Mouse (Mus musculus) left cerebral cortex, postnatal 36 days (tissue): ENCODE results near the gene Acly. TPM values are rescaled to one million over a fixed set of nuclear protein-coding genes. Genes with fewer than 3 reads are reported as not detected.

Source experiments
- DNase-seq, 2 experiments: peaks; one replicate each; pipeline ENCODE4 v3.0.0; 2021 to 2022; ENCODE audit warnings: low spot score in 2 of 2, mixed read lengths in 1 of 2
- intact Hi-C: fragments of 180-260 bp; cut with DNase I; formaldehyde crosslinking; loops from one replicate; pipeline ENCODE4 v1.15.1; 2025
- total RNA-seq, 2 experiments: library from RNA; stranded (reverse); gene quantifications; 2 replicates each; pipeline ENCODE4 v1.2.3; 2021

Acly gene
- total RNA-seq, 2 experiments from 2014 or later = 117 to 123 TPM

DNA sequence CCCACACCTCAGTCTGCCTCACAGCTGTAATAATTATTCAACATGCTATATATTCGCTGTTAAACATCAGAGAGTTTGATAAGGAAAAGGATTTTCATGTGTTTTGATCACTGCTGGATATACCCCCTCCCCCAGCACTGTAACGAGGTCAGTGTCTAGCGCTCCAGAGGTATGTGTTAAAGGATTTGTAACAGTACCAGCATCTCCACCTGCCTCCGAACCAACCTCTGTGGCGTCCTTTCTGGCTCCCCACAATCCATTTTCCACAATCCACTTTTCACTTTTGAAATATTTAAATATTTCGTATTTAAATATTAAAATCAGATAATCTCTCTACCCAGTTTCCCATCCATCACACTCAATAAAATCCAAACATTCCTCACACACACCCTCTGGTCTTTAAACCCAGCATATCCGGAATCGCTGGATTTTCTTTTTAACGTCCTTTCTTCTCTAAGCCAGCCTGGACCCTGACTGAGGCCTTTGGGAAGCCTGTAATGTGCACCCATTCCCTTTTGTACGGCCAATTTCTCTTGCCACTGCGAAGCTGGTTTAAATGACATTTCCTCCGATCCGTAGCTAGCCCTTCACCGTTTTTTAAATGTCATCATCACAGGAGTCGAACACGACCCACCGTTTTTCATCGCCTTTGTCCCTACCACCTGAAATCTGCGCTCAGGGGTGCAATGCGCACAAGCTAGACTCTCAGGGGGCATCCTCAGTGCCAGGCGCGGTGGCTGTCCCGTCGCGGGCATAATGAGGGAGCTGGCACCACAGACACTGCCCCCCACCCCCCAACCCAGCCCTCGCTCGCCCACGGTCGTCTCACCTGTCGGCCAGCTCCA, 56.2 kb downstream of the Acly start:
- peak; percentile 12 to 13 for DNase-seq
- intact Hi-C loops = loop anchor here (2.0 to 5.0 kb wide), 3 partner anchors 31 to 114 kb away; partner anchors contain the start of genes Hap1, Klhl10 and Nt5c3b

DNA sequence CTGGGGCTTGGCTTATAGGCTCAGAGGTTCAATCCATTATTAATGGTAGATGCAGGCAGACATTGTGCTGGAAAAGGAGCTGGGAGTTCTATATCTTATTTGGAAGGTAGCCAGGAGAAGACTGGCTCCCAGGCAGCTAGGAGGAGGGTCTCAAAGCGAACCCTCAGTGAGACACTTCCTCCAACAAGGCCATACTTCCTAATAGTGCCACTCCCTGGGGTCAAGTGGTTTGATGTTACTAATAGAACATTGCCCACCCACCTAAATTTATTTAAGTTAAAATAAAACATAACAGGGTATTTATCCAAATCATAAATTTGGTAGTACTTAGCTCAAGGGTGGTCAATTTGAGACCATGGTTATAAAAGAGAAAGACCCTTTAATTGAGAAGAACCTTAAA, 62.0 kb downstream of the Acly start:
- no peak for DNase-seq
- intact Hi-C loops = no loop called here

DNA sequence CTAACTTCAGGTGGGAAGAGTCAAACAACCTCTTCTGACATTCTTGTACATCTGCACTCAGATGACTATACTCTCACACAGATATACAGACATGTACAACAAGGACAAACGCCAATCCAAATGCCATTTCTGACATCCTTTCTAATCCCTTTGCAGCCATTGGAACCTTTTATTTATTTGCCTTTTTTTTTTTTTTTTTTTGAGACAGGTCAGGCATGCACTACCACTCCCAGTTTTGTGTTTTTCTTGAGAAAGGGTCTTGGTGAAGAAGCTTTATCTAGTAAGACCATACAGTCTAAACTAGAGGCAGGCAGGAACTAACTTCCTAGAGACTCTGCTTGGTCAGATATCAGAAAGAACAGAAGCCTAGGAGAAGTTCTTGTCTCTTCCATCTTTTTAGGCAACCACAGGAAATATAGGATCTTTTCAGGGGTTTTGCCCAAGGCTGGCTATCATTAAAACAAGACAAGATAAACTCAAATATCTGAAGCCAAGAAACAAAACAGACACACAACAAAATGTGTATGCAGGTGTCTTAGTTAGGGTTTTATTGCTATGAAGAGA, 62.5 kb downstream of the Acly start:
- intact Hi-C loops = no loop called here
- DNase-seq = no peak

DNA sequence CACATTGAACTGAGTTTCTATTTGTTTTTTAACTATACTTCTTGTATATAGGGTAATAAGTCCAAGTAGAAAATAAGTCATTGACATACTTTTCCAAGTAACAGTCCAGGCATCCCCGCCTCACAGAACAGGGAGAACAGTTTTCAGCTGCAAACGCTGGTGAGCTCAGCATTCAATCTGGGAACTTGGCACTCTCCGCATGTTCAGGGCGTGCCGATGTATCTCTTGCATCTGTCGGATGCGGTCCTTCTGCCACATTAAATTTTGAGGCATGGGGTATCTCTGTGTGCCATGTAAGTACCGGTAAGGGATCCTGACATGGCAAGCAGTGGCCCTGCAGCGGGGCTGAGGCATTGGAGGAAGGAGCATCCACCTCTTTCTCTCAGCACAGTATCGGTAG, 65.1 kb downstream of the Acly start:
- DNase-seq = peak; percentile 19 to 22
- intact Hi-C loops = no loop called here

DNA sequence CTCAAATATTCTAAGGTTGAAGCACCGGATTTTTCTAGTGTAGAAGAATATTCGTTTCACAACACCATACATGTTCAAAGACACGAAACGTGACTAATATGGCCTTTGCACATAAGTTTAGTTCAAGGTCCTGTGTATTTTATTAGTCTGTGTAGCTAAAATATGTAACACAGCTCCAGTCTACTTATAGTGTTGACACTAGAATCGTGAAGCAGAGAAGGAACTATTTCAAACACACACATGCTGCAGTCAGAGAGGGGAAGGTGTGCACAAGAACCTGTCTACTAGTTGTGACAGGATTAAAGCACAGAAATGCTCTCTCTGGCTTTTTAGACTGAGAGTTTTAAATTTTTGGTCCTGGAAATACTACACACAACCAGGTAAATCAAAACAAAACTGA, 70.1 kb downstream of the Acly start:
- intact Hi-C loops = no loop called here
- no peak for DNase-seq

DNA sequence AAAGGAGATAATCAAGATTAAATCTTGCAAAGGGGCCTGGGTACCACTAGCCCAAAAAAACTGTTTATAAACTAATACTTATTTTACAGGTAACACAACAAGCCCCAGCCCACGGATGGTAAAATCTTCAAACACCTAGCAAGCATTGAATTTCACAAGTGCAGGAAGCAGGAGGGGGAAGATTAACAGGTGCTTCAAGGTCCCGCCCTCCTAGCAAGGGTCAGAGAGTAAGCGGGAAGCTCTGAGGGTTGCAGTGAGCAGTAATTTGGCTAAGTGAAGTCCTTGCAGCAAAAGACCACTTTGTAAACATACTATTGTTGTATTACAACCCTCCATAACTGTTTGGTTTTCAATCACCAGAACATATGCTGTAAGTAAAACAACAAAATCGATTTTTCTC, 70.6 kb downstream of the Acly start:
- DNase-seq = no peak
- intact Hi-C loops = no loop called here

DNA sequence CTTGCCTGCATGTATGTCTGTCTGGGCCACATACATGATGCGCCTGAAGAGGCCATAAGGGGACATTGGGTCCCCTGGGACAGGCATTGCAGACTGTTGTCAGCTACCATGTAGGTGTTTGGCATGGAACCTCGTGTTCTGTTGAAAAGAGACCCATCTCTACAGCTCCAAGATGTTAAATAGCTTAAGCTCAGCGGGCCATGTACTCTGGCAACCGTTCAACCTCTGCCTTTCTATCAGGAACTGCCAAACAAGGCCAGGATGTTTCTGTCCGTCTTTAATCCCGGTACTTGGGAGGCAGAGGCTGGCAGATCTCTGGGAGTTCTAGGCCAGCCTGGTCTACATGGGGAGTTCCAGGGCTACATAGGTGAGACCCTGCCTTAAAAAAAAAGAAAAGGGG, 85.2 kb downstream of the Acly start:
- DNase-seq = no peak
- intact Hi-C loops = no loop called here

DNA sequence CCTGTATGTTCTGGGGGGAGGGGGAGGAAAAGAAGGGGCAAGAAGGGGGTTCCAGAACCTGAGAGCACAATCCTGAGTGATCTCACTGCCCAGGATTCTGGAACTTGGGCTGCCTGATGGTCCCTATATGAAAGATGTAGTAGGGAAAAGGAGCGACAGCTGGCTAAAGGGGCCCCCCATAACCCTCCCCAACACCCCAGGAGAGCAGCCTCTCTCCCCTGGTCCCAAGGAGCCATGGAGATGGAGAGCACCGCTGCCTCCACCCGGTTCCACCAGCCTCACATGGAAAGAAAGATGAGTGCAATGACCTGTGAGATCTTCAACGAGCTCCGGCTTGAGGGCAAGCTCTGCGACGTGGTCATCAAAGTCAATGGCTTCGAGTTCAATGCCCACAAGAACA, 86.0 kb downstream of the Acly start, which contains the start of the genes Nt5c3b and Klhl10:
TSS of gene Nt5c3b (minus strand) at position 12 of the 400 bp plus-strand sequence.
TSS of gene Klhl10 (plus strand) at position 121 of the 400 bp plus-strand sequence.
- DNase-seq = no peak
- intact Hi-C loops = loop anchor here (2.0 kb wide), 1 partner anchor 31 kb away; the partner anchor contains the start of gene Klhl11

DNA sequence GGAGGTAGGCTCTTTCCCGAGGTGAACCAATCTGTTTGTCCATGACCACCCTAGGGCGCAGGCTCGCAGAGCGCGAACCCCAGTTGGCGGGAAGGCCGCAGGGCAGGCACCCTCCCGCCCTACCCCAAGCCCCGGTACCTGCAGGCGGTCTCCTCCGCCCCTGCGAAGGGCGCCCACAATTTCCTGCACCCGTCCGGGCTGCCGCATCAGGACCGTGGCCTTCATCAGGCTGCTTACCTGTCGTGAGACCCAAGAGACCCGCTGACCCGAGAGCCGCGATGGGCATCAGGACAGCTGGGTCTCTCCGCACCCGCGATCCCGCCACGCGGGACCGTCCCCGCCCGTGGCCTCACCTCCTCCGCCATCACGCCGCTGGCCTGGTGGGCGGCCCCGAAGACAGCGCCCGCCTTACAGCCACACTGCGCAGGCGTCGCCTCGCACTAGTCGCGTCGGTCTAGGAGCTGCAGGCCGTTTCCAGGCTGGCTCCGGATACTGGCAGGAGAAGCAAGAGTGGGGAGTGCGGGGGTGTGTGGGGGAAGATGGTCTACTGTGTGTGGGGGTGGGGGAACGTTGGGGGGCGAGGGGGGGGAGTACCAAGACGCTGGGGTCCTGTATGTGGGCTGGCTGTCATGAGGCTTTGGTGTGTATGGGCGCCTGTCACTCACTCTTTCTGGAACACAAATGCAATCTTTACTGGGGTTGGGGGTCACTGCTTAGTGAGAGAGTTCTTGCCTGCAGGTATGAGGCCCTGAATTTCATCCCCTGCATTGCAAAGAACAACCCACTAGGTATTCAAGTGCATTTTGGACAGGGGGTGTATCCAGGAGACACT, 86.9 kb downstream of the Acly start:
- DNase-seq = peak; percentile 83 to 84
- intact Hi-C loops = loop anchor here (2.0 kb wide), 1 partner anchor 32 kb away; the partner anchor contains the start of gene Klhl11

DNA sequence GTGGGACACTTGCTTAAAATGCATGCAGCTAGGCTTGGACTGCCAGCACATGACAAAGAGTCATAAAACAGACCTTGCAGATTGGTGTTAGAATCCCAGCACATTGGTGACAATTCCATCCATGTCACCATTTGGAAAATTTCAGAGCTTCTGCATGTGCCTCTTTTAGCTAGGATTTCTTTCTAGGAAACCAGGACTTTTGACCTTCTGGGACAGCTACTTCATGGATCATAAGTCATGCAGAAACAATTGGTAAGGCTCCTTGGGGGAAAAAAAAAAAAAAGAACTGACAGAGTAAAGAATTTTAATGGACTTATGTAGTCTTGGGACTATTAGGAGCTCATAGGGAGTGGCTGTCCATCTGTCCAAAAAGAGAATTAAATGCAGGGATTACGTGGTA, 89.9 kb downstream of the Acly start:
- intact Hi-C loops = no loop called here
- no peak for DNase-seq

DNA sequence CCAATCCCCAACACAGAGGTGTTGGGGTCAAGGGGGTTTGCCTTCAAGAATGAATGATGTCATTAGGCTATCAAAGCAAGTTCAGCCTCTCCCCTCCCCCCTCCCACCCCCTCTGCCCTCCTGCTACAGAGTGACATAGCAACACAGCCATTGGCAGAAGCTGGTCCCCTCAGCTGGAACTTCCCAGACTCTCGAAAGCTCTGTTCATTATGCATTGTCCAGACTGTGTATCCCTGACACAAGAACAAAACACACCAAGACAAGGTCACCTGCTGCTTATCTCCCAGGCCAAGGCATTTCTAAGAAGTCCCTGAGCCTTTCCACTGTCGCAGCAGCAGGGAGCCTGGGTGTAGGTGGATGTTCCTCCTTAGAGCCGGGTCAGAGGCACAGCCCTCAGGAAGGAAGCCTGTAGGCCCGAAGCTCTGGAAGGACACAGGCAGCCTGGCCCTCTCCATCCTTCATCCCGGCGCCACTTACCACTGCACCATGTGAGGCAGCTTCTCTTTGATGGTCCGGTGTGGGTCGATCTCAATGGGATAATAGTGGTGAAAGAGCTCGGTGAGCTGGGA, 92.0 kb downstream of the Acly start:
- DNase-seq = no peak
- intact Hi-C loops = no loop called here

DNA sequence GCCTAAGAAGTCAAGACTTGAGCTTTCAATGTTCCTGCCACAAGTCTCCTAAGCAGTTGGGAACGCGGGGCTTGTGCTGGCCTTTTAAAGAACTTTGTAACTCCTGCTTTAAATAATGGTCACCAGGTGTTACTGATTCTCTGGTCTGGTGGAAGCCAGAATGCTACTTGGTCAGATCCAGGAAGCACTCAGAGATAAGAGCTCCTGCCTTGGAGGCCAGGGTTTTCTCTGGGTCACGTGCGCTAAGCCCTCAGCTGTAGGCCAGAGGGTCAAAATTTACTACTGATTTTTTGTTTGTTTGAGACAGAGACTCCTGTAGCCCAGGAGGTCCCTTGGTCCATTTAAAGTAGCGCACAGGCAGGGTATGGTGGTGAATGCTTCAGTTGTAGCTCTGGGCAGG, 95.8 kb downstream of the Acly start:
- DNase-seq = no peak
- intact Hi-C loops = no loop called here

DNA sequence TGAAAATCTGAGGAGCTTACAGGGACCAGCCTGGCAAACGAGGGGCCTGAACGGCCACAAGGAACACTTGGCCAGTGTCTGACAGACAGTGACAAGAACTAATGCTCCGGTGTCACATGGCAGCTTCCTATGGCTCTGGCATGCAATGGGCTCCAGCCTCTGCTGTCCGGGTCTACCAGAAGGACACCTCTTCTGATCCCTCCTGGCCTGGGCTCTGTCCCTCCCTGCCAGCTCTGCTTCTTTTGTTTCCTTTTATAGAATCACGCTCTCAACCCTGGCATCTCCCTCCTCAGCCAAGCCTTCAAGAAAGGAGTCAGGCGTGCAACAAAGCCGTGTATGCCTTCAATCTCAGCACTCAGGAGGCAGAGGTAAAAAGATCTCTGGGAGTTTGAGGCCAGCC, 97.7 kb downstream of the Acly start:
- DNase-seq = no peak
- intact Hi-C loops = no loop called here

DNA sequence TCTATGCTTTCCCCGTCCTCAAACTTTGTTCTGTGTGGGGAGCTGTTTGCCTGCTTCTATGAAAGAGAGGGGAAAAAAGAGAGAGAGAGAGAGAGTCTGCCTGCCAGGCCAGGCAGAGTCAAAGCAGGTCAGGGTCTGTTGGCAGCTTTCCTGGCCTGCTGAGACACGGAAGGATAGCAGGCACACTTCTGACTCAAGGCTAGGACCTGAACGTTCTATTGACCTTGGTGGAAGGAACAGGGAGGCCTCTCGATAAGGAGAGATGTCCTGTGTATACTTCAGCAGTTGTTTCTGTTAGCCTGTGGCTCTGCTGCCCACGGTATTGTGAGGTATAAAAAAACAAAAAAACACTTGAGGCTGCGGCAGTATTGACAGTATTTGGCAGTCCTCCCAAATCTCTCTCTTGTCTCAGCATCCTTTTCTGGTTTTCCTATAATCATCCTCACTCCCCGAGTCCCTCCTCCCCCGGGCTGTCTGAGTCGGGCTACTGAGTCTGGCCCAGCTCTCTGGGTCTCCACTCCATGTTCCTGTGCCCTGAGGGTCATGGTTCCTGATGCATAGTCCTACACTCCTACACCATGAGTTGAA, 99.1 kb downstream of the Acly start:
- intact Hi-C loops = loop anchor here (5.0 to 10.0 kb wide), 3 partner anchors 44 to 276 kb away; partner anchors contain the start of genes Dhx58 and Klhl11
- DNase-seq = peak in 1 of 2 experiments; percentile 19

DNA sequence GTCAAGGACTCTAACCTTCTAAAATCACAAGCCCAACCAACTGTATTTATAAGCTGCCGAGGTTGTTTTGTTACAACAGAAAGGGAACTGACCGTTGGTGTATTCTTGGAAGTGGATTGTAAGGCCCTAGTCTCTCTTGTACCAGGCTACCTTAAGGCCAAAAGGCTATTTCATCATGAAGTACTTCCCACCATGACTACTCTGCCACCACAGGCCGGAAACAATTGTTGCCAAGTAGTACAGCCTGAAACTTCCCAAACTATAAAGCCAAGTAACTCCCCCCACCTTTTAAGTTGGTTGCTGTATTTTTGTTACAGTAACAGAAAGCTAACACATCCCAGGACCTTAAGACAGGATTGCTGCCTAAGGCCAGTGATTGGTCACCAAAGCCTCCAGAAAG, 101.0 kb downstream of the Acly start:
- intact Hi-C loops = loop anchor here (5.0 to 10.0 kb wide), 3 partner anchors 45 to 278 kb away; partner anchors contain the start of genes Dhx58 and Klhl11
- no peak for DNase-seq
